Mouse (Mus musculus) kidney, postnatal 0 days (tissue): ENCODE data around the gene Ltbp4. TPM values are rescaled to one million over a fixed set of nuclear protein-coding genes. Genes with fewer than 3 reads are reported as not detected.
A peak's percentile ranks its signal among the peaks of the same experiment; 100 is the strongest.

Source experiments
- ATAC-seq: fragments of 200-750 bp; cut with Nextera tagmentation; replicated peaks from 2 replicates; pipeline ENCODE4 v1.8.0; 2017; ENCODE audit warnings: low read depth, moderate number of reproducible peaks, moderate TSS enrichment, moderate library complexity; ENCODE audit not compliant: low FRiP score
- DNase-seq: peaks from one replicate; pipeline ENCODE4 v3.0.0-alpha.2; 2016; ENCODE audit warnings: low spot score
- H3K27ac ChIP-seq: fragments of 300-500 bp; sonication (generic); 2 replicates; pipeline ENCODE4 v1.5.1; 2014; ENCODE audit warnings: mild to moderate bottlenecking
- H3K27me3 ChIP-seq: fragments of 300-500 bp; sonication (generic); 2 replicates; pipeline ENCODE4 v1.6.1; 2014; ENCODE audit warnings: low read length, mixed read lengths; ENCODE audit not compliant: insufficient read depth
- H3K36me3 ChIP-seq: fragments of 300-500 bp; sonication (generic); 2 replicates; pipeline ENCODE4 v1.6.1; 2014; ENCODE audit warnings: low read length, mixed read lengths; ENCODE audit not compliant: insufficient read depth
- H3K4me1 ChIP-seq: fragments of 300-500 bp; sonication (generic); replicated peaks from 2 replicates; pipeline ENCODE4 v1.6.1; 2014; ENCODE audit warnings: antibody characterized with exemption, low read length, mixed read lengths; ENCODE audit not compliant: insufficient read depth
- H3K4me2 ChIP-seq: fragments of 300-500 bp; sonication (generic); 2 replicates; pipeline ENCODE4 v1.6.1; 2014; ENCODE audit warnings: mild to moderate bottlenecking, low read length, moderate library complexity, mixed read lengths
- H3K4me3 ChIP-seq: fragments of 300-500 bp; sonication (generic); replicated peaks from 2 replicates; pipeline ENCODE4 v1.5.1; 2014; ENCODE audit warnings: low read depth, low read length
- H3K9ac ChIP-seq: fragments of 300-500 bp; sonication (generic); 2 replicates; pipeline ENCODE4 v1.6.1; 2014; ENCODE audit warnings: low read depth, low read length
- H3K9me3 ChIP-seq: fragments of 300-500 bp; sonication (generic); replicated peaks from 2 replicates; pipeline ENCODE4 v1.6.1; 2016; ENCODE audit warnings: low read length, inconsistent platforms, mixed read lengths
- CTCF ChIP-seq: IDR thresholded peaks from 2 replicates; pipeline ENCODE4 v1.5.1; 2016; ENCODE audit warnings: antibody characterized with exemption, low read depth, mild to moderate bottlenecking, moderate library complexity
- WGBS: fragments of 180-500 bp; shearing (Covaris S2); extraction: QIAGEN DNeasy Blood & Tissue Kit; methylation state at CpG from one replicate; pipeline ENCODE4 v1.1.7; 2014; 5-methylcytosine and 5-hydroxymethylcytosine counted together
- polyA plus RNA-seq: library from polyadenylated mRNA; unstranded; fragments of >200 nt; fragmentation: Nextera tagmentation; extraction: Ambion mirVana; gene quantifications from 2 replicates; pipeline ENCODE4 v1.2.1, GENCODE M21; 2015

The Ltbp4 gene
- polyA plus RNA-seq, 1 experiment from 2014 or later: 41.7 TPM

DNA sequence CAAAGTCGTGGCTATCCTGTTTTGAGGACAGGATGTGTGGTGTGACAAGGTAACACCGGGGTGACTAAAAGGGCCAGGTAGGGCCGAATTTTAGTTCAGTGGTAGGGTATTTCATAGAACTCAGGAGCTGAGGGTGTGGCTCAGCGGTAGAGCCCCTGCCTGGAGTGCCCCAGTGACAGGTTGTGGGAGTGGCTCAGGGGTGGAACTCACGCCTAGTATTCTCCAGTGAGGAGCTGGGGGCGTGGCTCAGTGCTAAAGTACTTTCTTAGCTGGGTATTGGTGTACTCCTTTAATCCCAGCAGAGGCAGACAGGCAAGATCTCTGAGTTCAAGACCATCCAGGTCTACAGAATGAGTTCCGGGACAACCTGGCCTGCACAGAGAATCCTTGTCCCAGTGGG is 61.5 kb downstream of the Ltbp4 start:
- Histone ChIP-seq H3K27ac (no peak overlapping the region), H3K9me3 (no peaks in the 10 kb centered on the region), H3K4me1 (no peaks in the 10 kb centered on the region), H3K4me2 (no peak overlapping the region), H3K4me3 (no peak overlapping the region), H3K9ac (no peak overlapping the region), H3K36me3 (peaks cover 18% of the 10 kb centered on the region), H3K27me3 (no peaks in the 10 kb centered on the region)
- no peak for TF ChIP-seq CTCF
- DNase-seq: no peak
- ATAC-seq: no peak
- WGBS: 62% methylated on average over 7 of the region's 7 CpGs

DNA sequence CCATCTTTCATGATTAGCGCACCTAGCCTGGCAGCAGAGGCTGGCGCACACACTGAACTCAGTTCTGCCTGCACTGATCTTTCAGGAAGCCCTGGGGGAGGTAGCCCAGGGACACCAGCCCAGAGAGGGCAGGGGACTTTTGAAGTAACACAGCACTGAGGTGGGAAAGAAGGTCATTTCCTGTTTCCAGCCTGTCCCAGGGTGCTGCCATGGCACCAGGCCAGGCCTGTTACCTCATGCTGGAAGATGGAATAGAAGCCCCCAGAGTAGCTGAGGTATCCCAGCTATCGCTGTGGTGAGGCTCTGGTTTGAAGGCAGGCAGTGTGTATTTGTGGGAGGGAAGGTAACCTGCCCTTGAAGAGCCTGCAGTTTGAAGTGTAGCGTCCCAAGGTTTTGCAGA is 62.6 kb downstream of the Ltbp4 start:
- Histone ChIP-seq H3K4me1 (no peaks in the 10 kb centered on the region), H3K27ac (no peak overlapping the region), H3K4me2 (no peak overlapping the region), H3K4me3 (no peak overlapping the region), H3K9ac (no peak overlapping the region), H3K36me3 (peaks cover 19% of the 10 kb centered on the region), H3K27me3 (no peaks in the 10 kb centered on the region), H3K9me3 (no peaks in the 10 kb centered on the region)
- TF ChIP-seq CTCF: no peak
- DNase-seq (no peak), ATAC-seq (no peak)
- WGBS: 81% methylated on average over 4 of the region's 4 CpGs

DNA sequence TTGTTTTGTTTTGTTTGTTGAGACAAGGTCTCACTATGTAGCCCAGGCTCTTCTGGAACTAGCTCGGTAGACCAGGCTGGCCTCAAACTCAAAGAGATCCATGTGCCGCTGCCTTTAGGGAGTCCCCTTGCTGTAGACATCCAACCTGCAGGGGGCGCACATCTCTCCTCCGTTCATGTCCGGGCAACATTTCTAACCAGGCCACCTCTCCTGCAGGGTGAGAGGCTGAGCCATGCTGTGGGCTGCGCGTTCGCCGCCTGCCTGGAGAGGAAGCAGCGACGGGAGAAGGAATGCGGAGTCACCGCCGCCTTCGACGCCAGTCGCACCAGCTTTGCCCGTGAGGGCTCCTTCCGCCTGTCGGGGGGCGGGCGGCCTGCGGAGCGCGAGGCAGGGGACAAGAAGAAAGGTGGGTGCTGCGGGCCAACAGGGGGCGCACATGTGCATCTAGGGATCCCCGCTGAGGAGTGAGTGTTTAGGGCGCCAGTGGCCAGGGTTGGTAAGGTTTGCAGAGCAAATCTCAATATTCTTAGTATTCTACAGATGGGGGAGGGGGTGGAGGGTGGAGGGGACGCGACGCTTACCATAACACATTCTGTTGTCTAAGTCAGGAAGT is 63.6 kb downstream of the Ltbp4 start:
- ATAC-seq (peak; percentile 24; the same call in 1 of the 2 replicates), DNase-seq (peak; percentile 43)
- WGBS: 62% methylated on average over 32 of the region's 32 CpGs
- Histone ChIP-seq H3K27ac (no peak overlapping the region), H3K27me3 (no peaks in the 10 kb centered on the region), H3K4me3 (no peak overlapping the region), H3K9ac (no peak overlapping the region), H3K36me3 (peaks cover 23% of the 10 kb centered on the region), H3K4me2 (no peak overlapping the region), H3K9me3 (no peaks in the 10 kb centered on the region), H3K4me1 (no peaks in the 10 kb centered on the region)
- TF ChIP-seq CTCF: peak; percentile 62

DNA sequence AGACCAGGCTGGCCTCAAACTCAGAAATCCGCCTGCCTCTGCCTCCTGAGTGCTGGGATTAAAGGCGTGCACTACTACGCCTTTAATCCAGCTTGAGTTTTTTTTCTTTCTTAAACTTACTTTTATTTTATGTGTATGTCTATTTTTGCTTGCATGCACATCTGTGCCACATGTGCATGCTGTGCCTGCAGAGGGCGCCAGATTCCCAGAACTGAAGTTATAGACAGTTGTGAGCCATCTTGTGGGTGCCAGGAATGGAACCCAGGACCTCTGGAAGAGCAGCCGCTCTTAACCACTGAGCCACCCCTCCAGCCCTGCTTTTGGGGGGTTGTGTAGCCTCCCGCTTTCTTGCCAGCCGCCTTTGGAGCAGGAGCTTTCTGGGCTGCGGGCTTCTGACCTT is 66.1 kb downstream of the Ltbp4 start:
- Histone ChIP-seq H3K36me3 (peaks cover 12% of the 10 kb centered on the region), H3K4me3 (no peak overlapping the region), H3K4me1 (no peaks in the 10 kb centered on the region), H3K9me3 (no peaks in the 10 kb centered on the region), H3K27ac (no peak overlapping the region), H3K9ac (no peak overlapping the region), H3K4me2 (no peak overlapping the region), H3K27me3 (no peaks in the 10 kb centered on the region)
- TF ChIP-seq CTCF: peak; percentile 8; the same call in 1 of the 2 replicates
- ATAC-seq: no peak
- no peak for DNase-seq
- WGBS: 92% methylated on average over 8 of the region's 8 CpGs

DNA sequence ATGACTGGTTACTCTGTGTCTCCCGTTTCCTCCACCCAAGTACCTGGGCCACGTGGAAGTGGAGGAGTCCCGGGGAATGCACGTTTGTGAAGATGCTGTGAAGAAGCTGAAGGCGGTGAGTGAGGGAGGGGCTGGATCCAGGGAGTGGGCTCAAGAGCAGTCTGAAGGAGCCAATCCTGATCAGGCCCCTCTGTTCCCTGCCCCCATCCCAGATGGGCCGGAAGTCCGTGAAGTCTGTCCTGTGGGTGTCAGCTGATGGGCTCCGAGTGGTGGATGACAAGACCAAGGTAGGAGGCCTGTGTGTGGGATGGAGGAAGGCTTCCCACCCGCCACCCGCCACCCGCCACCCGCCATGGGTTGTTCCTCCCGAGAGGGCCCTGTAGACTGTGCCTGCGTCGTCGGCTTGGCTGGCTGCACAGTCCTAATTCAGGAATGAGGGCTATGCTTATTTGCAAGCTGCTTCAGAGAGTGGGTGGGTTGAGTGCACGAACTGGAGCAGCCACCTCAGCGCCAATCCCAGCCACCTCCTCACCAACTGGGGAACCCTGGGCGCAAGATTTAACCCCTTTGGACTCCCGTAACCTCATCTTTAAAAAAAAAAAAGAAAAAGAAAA is 70.9 kb downstream of the Ltbp4 start:
- no peak overlapping the region for H3K9ac ChIP-seq
- H3K4me3 ChIP-seq: no peak overlapping the region
- H3K27ac ChIP-seq: no peak overlapping the region
- no peak for TF ChIP-seq CTCF
- no peaks in the 10 kb centered on the region for H3K27me3 ChIP-seq
- H3K36me3 ChIP-seq: peaks cover 22% of the 10 kb centered on the region; the same call in 1 of the 2 replicates
- no peak overlapping the region for H3K4me2 ChIP-seq
- ATAC-seq (no peak), DNase-seq (no peak)
- no peaks in the 10 kb centered on the region for H3K9me3 ChIP-seq
- 60% methylated on average over 20 of the region's 20 CpGs for WGBS
- H3K4me1 ChIP-seq: no peaks in the 10 kb centered on the region

DNA sequence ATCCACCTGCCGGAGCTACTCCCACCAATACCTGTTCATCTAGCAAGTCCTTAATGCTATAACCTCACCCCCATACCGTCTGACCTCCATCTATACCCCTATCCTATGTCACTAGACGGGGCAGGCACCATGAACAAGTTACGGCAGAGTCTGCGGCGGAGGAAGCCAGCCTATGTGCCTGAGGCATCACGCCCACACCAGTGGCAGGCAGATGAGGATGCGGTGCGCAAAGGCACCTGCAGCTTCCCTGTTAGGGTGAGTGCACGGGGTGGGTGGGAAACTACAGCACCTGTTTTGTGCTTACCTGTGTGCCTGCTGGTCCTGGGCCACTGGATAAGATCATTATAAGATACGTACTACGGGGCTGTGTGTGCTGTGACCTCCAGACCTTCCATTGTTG is 72.7 kb downstream of the Ltbp4 start:
- peaks cover 19% of the 10 kb centered on the region; the same call in 1 of the 2 replicates for H3K36me3 ChIP-seq
- H3K4me1 ChIP-seq: 0 out of 2 replicates have a peak, but pooled peaks cover 3% of the 10 kb centered on the region
- TF ChIP-seq CTCF: no peak
- no peaks in the 10 kb centered on the region for H3K27me3 ChIP-seq
- H3K27ac ChIP-seq: no peak overlapping the region
- no peak for DNase-seq
- H3K4me2 ChIP-seq: no peak overlapping the region
- H3K4me3 ChIP-seq: no peak overlapping the region
- ATAC-seq: no peak
- no peaks in the 10 kb centered on the region for H3K9me3 ChIP-seq
- H3K9ac ChIP-seq: no peak overlapping the region
- WGBS: 90% methylated on average over 12 of the region's 12 CpGs
